Mouse (Mus musculus) forebrain, embryonic 12.5 days (tissue): ENCODE measurements around the gene Plod1. TPM values are rescaled to one million over a fixed set of nuclear protein-coding genes. Genes with fewer than 3 reads are reported as not detected.

Experiments
- ATAC-seq: fragments of 200-750 bp; cut with Nextera tagmentation; 2 replicates; pipeline ENCODE4 v1.8.0; 2017; ENCODE audit warnings: moderate TSS enrichment; ENCODE audit not compliant: low FRiP score
- H3K27ac ChIP-seq: fragments of 300-500 bp; sonication (generic); 2 replicates; pipeline ENCODE4 v1.5.1; 2016; ENCODE audit warnings: mild to moderate bottlenecking
- H3K27me3 ChIP-seq: fragments of 300-500 bp; sonication (generic); 2 replicates; pipeline ENCODE4 v1.6.1; 2016; ENCODE audit warnings: mild to moderate bottlenecking
- H3K36me3 ChIP-seq: fragments of 300-500 bp; sonication (generic); replicated peaks from 2 replicates; pipeline ENCODE4 v1.6.1; 2016; ENCODE audit warnings: mild to moderate bottlenecking
- H3K4me1 ChIP-seq: fragments of 300-500 bp; sonication (generic); 2 replicates; pipeline ENCODE4 v1.6.1; 2016
- H3K4me2 ChIP-seq: fragments of 300-500 bp; sonication (generic); 2 replicates; pipeline ENCODE4 v1.6.1; 2016; ENCODE audit warnings: mild to moderate bottlenecking, moderate library complexity
- H3K4me3 ChIP-seq: fragments of 300-500 bp; sonication (generic); replicated peaks from 2 replicates; pipeline ENCODE4 v1.5.1; 2016; ENCODE audit warnings: mild to moderate bottlenecking
- H3K9ac ChIP-seq: fragments of 300-500 bp; sonication (generic); 2 replicates; pipeline ENCODE4 v1.6.1; 2016; ENCODE audit warnings: mild to moderate bottlenecking
- H3K9me3 ChIP-seq: fragments of 300-500 bp; sonication (generic); 2 replicates; pipeline ENCODE4 v1.6.1; 2016
- WGBS: fragments of 180-500 bp; shearing (Covaris S2); methylation state at CpG from one replicate; pipeline ENCODE4 v1.1.7; 2016; 5-methylcytosine and 5-hydroxymethylcytosine counted together
- polyA plus RNA-seq: library from polyadenylated mRNA; unstranded; fragments of >200 nt; fragmentation: Nextera tagmentation; extraction: Ambion mirVana; gene quantifications from 2 replicates; pipeline ENCODE4 v1.2.1, GENCODE M21; 2016

Gene Plod1
- polyA plus RNA-seq, 1 experiment from 2014 or later, result 24.9 TPM

DNA sequence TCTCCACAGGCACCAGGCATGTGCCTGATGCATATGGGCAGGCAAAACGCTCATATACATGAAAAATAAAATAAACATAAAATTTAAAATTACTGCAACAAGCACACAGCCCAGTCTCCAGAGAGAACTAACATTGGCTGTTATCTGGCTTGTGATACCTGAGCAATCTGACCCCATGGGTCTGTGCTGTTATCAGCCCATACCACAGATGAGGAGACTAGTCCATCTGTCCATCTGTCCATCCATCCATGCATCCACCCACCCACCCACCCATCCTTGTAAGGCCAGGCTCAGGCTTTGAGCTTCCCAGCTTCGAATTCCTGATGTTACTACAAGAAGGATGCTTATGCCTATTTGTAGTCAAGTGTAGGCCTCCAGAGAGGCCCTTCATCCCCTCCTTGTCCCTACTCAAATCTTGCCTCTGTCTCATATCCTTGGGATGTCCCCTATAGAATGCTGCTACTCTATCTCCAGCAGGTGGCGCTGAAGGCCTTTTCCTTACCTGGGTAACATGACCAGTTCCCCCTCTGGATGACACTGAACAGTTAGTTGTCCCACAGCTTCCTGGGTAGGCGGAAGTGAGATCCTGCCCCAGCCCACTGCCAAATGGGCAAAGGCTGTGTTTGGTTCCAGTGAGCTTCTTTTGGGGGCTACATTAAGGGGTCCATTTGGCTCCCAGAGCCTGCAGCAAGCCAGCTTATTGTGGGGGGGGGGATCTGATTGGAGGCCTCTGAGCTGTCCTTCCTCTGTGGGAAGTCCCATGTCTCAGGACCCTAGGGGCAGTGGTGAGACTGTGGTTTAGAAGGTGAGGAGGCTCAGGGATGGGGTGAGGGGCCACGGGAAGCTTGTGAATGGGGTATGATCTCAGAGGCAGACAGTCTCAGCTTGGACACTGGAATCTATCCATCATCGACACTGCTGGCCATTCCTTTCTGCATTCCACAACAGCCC, 23.6 kb upstream of the Plod1 start:
- WGBS, result 42% methylated on average over 6 of the region's 6 CpGs
- no peaks in the 10 kb centered on the region for H3K4me1 ChIP-seq
- no peak overlapping the region for H3K4me3 ChIP-seq
- H3K9me3 ChIP-seq, result no peaks in the 10 kb centered on the region
- no peak overlapping the region for H3K9ac ChIP-seq
- no peaks in the 10 kb centered on the region; the same call in 1 of the 2 replicates for H3K27me3 ChIP-seq
- no peak overlapping the region for H3K4me2 ChIP-seq
- H3K36me3 ChIP-seq, result no peaks in the 10 kb centered on the region
- ATAC-seq, result peak; percentile 73; the same call in 1 of the 2 replicates
- H3K27ac ChIP-seq, result no peak overlapping the region

DNA sequence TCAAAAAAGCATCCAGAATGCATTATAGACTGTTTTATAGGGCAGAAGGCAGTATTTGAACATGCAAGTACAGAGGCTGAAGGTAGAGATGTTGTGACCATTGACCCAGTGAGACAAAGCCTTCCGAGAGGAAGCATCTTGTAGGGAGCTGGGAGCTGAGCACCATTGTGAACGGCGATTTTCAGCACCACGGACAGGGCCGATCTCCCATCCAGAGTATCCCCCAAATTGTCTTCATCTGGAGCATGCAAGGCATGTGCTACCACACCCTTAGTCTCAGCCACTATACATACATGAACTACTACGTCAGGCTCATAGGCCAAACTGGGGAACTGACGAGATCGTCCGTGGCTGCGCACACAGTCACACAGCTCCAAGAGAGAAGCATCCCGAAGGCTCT, 20.6 kb upstream of the Plod1 start:
- H3K27ac ChIP-seq, result no peak overlapping the region
- 40% methylated on average over 11 of the region's 11 CpGs for WGBS
- H3K36me3 ChIP-seq, result no peaks in the 10 kb centered on the region
- ATAC-seq, result no peak
- H3K4me3 ChIP-seq, result no peak overlapping the region
- no peak overlapping the region for H3K4me2 ChIP-seq
- no peaks in the 10 kb centered on the region; the same call in 1 of the 2 replicates for H3K27me3 ChIP-seq
- no peaks in the 10 kb centered on the region for H3K4me1 ChIP-seq
- H3K9me3 ChIP-seq, result no peaks in the 10 kb centered on the region
- no peak overlapping the region for H3K9ac ChIP-seq

DNA sequence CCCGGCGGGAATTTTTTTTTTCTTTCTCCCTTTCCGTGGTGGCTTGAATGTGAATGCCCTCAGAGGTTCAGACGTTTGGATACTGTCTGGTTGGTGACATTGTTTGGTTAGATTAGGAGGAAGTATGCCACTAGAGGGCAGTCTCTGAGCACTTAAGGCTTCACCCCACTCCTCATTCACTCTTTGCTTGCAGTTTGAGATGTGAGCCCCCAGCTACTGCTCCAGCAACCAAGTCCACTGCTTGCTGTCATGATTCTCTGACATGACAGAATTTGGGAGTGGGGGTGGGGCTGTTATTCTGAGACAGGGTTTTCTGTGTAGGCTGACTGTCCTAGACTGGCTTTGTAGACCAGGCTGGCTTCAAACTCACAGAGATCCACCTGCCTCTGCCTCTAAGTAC, 17.0 kb upstream of the Plod1 start:
- H3K9ac ChIP-seq, result no peak overlapping the region
- H3K27me3 ChIP-seq, result no peaks in the 10 kb centered on the region; the same call in 1 of the 2 replicates
- no peak overlapping the region for H3K4me3 ChIP-seq
- no peak overlapping the region for H3K4me2 ChIP-seq
- peaks cover 12% of the 10 kb centered on the region for H3K36me3 ChIP-seq
- no peaks in the 10 kb centered on the region for H3K9me3 ChIP-seq
- no peaks in the 10 kb centered on the region for H3K4me1 ChIP-seq
- H3K27ac ChIP-seq, result no peak overlapping the region
- no peak for ATAC-seq
- 12% methylated on average over 4 of the region's 4 CpGs for WGBS

DNA sequence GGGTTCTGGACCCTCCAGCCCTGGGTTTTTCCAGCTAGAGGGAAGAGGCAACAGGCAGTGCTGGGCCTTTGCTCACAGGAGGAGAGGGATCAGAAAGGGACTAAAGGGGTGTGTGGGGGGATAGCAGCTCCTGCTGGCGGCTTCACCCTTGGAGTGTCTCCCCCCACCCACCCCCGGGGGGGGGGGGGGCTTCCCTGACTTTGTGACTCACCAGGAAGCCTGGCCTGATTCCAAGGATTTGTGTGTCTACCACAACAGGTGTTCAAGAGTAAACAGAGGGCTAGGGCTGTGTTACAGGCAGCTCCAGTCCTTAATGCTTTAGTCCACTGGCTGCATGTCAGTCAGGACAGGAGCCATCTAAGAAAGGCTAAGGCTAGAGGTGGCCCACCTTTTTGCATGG, 10.9 kb upstream of the Plod1 start:
- Histone ChIP-seq H3K4me1 (peaks cover 7% of the 10 kb centered on the region), H3K4me3 (no peak overlapping the region), H3K36me3 (peaks cover 53% of the 10 kb centered on the region), H3K27ac (no peak overlapping the region), H3K4me2 (no peak overlapping the region), H3K27me3 (no peaks in the 10 kb centered on the region), H3K9me3 (no peaks in the 10 kb centered on the region), H3K9ac (no peak overlapping the region)
- no peak for ATAC-seq
- 79% methylated on average over 2 of the region's 2 CpGs for WGBS

DNA sequence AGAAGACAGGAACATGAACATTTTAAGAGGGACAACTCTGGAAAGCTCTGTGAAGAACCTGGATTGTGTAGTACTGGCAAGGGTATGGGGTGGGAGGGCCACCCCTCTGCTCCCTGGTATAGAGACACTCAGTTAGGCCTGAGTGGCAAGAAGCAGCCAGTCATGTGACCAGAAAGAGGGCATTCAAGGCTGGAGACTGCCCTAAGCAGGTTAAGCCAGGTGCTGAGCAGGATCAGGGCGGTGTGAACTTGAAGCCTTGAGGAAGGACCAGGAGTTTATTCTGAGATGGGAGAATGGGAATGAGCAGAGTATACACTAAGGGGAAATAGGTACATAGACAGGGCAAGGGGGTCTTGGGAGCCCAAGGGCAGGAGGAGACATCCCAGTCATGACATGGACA, 6.4 kb upstream of the Plod1 start:
- no peak overlapping the region for H3K4me2 ChIP-seq
- H3K4me1 ChIP-seq, result peaks cover 25% of the 10 kb centered on the region
- peaks cover 39% of the 10 kb centered on the region for H3K36me3 ChIP-seq
- H3K27me3 ChIP-seq, result 0 out of 2 replicates have a peak, but pooled peaks cover 2% of the 10 kb centered on the region
- WGBS, result 85% methylated on average over 1 of the region's 1 CpGs
- no peaks in the 10 kb centered on the region for H3K9me3 ChIP-seq
- no peak overlapping the region for H3K27ac ChIP-seq
- H3K9ac ChIP-seq, result no peak overlapping the region
- no peak overlapping the region for H3K4me3 ChIP-seq
- no peak for ATAC-seq

DNA sequence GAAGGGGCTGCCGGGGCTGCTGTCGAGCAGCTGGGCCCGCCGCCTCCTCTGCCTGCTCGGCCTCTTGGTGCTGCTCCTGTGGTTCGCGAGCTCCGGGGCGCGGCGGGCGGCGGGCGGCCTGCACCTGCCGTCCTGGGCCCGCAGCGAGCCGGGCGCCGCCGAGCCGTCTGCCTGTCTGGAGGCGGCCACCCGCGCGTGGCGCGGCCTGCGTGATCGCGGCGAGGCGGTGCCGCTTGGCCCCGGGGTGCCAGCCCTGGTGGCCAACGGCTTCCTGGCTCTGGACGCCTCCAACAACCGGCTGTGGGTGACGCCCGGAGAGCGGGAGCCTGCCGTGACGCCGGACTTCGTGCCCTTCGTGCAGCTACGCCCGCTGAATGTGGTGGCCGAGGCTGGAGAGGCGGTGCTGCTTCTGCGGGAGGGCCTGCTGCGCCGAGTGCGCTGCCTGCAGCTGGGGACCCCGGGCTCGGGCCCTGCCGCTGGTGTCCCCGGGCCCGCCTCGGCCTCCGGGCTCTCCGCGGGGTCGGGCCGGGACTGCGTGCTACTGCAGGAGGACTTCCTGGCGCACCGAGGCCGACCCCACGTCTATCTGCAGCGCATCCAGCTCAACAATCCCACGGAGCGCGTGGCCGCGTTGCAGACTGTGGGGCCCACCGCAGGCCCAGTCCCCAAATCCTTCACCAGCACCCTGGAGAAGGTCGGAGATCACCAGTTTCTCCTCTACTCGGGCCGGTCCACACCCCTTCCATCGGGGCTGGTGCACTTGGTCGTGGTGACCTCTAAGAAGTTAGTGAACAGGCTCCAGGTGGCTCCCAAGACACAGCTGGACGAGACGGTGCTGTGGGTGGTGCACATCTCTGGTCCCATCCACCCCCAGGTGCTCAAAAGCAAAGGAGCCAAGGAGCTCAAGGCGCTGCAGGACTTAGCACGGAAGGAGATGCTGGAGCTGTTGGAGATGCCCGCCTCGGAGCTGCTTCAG, 4.8 kb upstream of the Plod1 start:
- Histone ChIP-seq H3K27me3 (peaks cover 9% of the 10 kb centered on the region; the same call in 1 of the 2 replicates), H3K4me3 (peak overlapping the region; percentile 100), H3K36me3 (peaks cover 22% of the 10 kb centered on the region), H3K27ac (peak overlapping the region; percentile 75), H3K9ac (peak overlapping the region; percentile 97), H3K9me3 (no peaks in the 10 kb centered on the region), H3K4me1 (peaks cover 30% of the 10 kb centered on the region), H3K4me2 (peak overlapping the region; percentile 100)
- 9% methylated on average over 72 of the region's 88 CpGs for WGBS
- ATAC-seq, result peak; percentile 71

DNA sequence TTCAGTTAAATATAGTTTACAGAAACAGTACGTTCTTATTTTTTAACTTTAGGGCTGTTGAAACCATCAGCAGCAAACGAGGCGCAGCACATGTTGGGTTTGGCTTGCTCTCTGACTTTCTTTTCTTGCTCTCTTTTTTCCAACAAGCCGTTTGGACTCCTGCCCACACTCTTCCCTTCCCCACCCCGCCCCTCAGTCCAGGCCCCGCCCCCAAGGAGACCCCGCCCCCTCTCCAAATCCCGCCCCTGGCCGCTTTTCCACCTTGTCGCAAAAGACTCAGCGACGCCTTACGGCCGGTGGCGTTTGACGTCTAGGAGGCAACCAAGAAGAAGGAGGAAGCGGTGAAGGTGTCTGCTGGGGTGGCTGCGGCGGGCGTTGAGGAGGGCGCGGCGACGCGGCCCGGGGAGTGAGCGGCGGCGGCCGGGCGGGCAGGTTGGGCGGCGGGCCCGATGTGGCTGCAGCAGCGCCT, 4.0 kb upstream of the Plod1 start, which contains the start of gene 2510039O18Rik:
TSS of gene 2510039O18Rik (plus strand) at position 320 of the 469 bp plus-strand sequence.
- peak; percentile 71 for ATAC-seq
- H3K27ac ChIP-seq, result peak within 1 kb of the TSS; percentile 75
- H3K36me3 ChIP-seq, result peaks cover 15% of the 10 kb centered on the region
- H3K9ac ChIP-seq, result peak within 1 kb of the TSS; percentile 97
- peak within 1 kb of the TSS; percentile 100 for H3K4me3 ChIP-seq
- peaks cover 9% of the 10 kb centered on the region; the same call in 1 of the 2 replicates for H3K27me3 ChIP-seq
- H3K4me2 ChIP-seq, result peak within 1 kb of the TSS; percentile 100
- peaks cover 30% of the 10 kb centered on the region for H3K4me1 ChIP-seq
- H3K9me3 ChIP-seq, result no peaks in the 10 kb centered on the region
- 2% methylated on average over 27 of the region's 35 CpGs for WGBS

DNA sequence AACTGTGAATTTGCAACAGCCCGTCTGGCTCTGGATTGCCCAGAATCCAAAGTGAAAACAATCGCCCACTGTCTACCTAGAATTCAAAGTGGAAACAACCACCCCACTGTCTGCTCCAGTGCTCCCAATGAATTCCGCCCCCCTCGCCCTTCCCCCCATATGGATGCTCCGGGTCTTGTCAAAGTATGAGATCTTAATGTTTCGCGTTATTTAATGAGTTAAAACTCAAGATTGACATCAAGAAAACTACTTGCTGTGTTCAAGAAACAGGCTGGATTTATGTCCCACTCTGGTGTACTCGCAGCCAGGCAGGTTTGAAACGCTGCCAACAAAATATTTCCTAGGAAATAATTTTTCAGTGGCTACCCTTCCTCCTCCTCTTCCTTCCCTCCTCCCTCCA, 3.5 kb upstream of the Plod1 start:
- Histone ChIP-seq H3K4me3 (no peak overlapping the region; the same call in 1 of the 2 replicates), H3K27ac (peak overlapping the region; percentile 63), H3K9me3 (no peaks in the 10 kb centered on the region), H3K36me3 (peaks cover 10% of the 10 kb centered on the region), H3K9ac (no peak overlapping the region), H3K27me3 (peaks cover 9% of the 10 kb centered on the region; the same call in 1 of the 2 replicates), H3K4me2 (peak overlapping the region; percentile 100), H3K4me1 (peaks cover 30% of the 10 kb centered on the region)
- ATAC-seq, result peak; percentile 33; the same call in 1 of the 2 replicates
- WGBS, result 51% methylated on average over 9 of the region's 9 CpGs

DNA sequence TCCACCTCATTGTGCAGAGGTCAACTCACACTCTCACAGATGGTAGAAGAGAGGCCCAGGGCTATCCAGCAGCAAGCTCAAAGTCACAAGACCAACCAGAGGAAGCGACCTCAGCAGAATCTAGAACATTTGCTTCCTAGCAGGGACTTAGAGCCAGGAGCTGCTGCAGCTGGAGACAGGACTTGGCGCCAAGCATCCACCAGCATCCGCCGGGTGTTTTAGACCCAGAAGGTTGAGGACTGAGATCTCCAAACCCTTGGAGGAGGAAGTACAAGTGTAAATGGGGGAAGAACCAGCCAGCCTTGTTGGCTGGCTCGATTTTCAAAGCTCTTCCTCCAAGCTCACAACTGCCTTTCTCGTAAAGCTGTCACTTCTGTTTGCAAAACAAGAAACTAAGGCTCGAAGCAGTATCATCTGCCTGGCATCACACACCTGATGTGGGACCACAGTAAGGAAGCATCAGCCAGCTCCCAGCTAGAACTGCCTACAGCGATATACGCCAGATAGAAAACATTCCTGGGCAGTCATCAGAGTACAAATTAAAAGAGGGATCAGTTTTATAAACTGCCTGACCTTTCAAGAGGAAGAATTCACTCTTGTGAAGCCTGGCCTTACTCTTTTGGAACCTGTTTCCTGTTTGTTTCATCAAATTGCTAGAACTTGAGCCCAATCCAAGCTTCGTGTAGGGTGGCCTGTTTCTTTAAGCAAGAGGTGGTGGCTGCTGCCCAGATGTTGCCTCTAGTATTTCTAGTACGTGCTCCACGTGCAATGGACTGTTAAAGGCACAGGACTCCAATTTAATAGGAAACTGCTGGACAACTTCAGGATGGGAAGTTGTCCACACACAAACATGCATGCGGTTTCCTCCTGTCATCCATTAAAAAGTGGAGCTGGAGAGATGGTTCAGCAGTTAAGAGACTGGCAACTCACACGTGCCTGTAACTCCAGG, 1.9 kb upstream of the Plod1 start:
- no peak overlapping the region for H3K9ac ChIP-seq
- no peak overlapping the region for H3K27ac ChIP-seq
- H3K4me2 ChIP-seq, result no peak overlapping the region
- peaks cover 9% of the 10 kb centered on the region; the same call in 1 of the 2 replicates for H3K27me3 ChIP-seq
- no peak for ATAC-seq
- WGBS, result 81% methylated on average over 14 of the region's 14 CpGs
- H3K4me3 ChIP-seq, result no peak overlapping the region
- no peaks in the 10 kb centered on the region; the same call in 1 of the 2 replicates for H3K36me3 ChIP-seq
- H3K4me1 ChIP-seq, result peaks cover 30% of the 10 kb centered on the region
- no peaks in the 10 kb centered on the region for H3K9me3 ChIP-seq

DNA sequence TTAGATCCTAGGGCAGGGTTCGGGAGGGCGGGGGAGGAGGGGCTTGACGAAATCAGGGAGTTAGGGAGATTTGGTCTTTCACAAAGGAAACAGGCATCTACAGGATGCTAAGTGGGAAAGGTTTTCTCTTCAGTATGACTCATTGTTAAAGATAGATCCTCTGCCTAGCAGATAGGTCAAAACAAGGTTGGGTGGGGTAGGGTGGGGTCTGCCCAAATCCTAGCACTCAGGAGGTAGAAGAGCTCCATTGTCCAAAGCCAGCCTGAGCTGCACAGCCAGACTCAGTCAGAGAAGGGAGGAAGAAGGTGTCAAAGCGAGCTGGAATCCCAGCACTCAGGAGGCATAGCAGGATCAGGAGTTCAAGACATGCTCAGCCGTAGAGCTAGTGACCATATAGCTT, 919 bp upstream of the Plod1 start:
- Histone ChIP-seq H3K4me3 (no peak overlapping the region), H3K27ac (no peak overlapping the region), H3K9me3 (no peaks in the 10 kb centered on the region), H3K4me1 (peaks cover 23% of the 10 kb centered on the region), H3K4me2 (no peak overlapping the region), H3K36me3 (no peaks in the 10 kb centered on the region; the same call in 1 of the 2 replicates), H3K9ac (no peak overlapping the region), H3K27me3 (peaks cover 9% of the 10 kb centered on the region; the same call in 1 of the 2 replicates)
- 54% methylated on average over 5 of the region's 5 CpGs for WGBS
- no peak for ATAC-seq

DNA sequence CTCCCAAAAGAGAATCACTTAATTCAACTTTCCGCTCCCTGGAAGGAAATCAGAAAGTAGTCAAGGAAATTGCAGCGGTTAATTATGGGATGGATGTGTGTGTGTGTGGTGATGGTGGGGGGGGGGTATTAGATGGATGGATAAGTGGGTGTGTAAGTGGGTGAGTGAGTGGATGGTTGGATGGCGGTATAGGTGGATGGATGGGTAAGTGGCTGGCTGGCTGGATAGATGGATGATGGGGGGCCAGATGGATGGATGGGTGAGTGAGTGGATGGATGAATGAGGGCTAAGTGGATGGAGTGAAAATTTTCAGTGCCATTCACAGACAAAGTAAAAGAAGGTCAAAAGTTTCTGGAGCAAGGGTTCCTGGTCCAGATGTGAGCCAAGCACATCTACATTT, 454 bp upstream of the Plod1 start:
- Histone ChIP-seq H3K9ac (peak overlapping the region; percentile 68), H3K36me3 (no peaks in the 10 kb centered on the region; the same call in 1 of the 2 replicates), H3K4me1 (peaks cover 18% of the 10 kb centered on the region), H3K4me2 (peak overlapping the region; percentile 86), H3K4me3 (peak overlapping the region; percentile 64), H3K27me3 (peaks cover 9% of the 10 kb centered on the region; the same call in 1 of the 2 replicates), H3K9me3 (no peaks in the 10 kb centered on the region), H3K27ac (no peak overlapping the region)
- 49% methylated on average over 3 of the region's 3 CpGs for WGBS
- no peak for ATAC-seq
